Mouse (Mus musculus) stomach, postnatal 0 days (tissue): ENCODE data around the gene Avpi1.

ENCODE experiments used
- CTCF ChIP-seq: IDR thresholded peaks from 2 replicates; pipeline ENCODE4 v1.5.1; 2016; ENCODE audit warnings: antibody characterized with exemption, low read depth, mild to moderate bottlenecking, moderate library complexity
- EP300 ChIP-seq: optimal IDR thresholded peaks from 2 replicates; pipeline ENCODE3; 2016; ENCODE audit warnings: antibody characterized with exemption

DNA sequence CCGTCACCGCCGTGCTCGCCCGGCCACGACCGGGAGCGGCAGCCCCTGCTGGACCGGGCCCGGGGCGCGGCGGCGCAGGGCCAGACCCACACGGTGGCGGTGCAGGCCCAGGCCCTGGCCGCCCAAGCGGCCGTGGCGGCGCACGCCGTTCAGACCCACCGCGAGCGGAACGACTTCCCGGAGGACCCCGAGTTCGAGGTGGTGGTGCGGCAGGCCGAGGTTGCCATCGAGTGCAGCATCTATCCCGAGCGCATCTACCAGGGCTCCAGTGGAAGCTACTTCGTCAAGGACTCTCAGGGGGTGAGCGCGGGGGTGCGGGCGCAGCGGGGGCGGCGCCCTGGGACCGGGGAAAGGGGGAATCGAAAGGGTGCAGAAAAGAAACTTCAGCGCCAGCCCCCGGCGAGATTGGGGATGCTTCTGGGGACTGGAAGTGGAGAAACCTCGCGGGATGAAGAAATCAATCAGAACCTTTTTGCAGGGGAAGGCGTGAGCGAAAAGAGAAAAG is 38.2 kb downstream of the Avpi1 start:
- TF ChIP-seq EP300 (no peak), CTCF (no peak)
